Mouse (Mus musculus) lung, postnatal 0 days (tissue): Measurements from ENCODE around the gene Elp6. TPM values are rescaled to one million over a fixed set of nuclear protein-coding genes. Genes with fewer than 3 reads are reported as not detected.
"Not testable (repeated sequence)": the region's sequence is repeated elsewhere in the genome, so short reads cannot be mapped to it uniquely, and the experiment has no call there.

Experiments used
- ATAC-seq: fragments of 200-750 bp; cut with Nextera tagmentation; 2 replicates; pipeline ENCODE4 v1.8.0; 2017; ENCODE audit warnings: moderate library complexity
- DNase-seq: peaks from one replicate; pipeline ENCODE4 v3.0.0-alpha.2; 2016; ENCODE audit warnings: low spot score
- H3K27ac ChIP-seq: fragments of 300-500 bp; sonication (generic); 2 replicates; pipeline ENCODE4 v1.5.1; 2014; ENCODE audit warnings: antibody characterized with exemption, mild to moderate bottlenecking, low read length, mixed read lengths
- H3K27me3 ChIP-seq: fragments of 300-500 bp; sonication (generic); replicated peaks from 2 replicates; pipeline ENCODE4 v1.6.1; 2014; ENCODE audit warnings: low read length, mixed read lengths; ENCODE audit not compliant: insufficient read depth
- H3K36me3 ChIP-seq: fragments of 300-500 bp; sonication (generic); 2 replicates; pipeline ENCODE4 v1.6.1; 2014; ENCODE audit warnings: low read length, mixed read lengths; ENCODE audit not compliant: insufficient read depth
- H3K4me1 ChIP-seq: fragments of 300-500 bp; sonication (generic); 2 replicates; pipeline ENCODE4 v1.6.1; 2014; ENCODE audit warnings: antibody characterized with exemption, low read depth, low read length, mixed read lengths; ENCODE audit not compliant: insufficient read depth
- H3K4me2 ChIP-seq: fragments of 300-500 bp; sonication (generic); replicated peaks from 2 replicates; pipeline ENCODE4 v1.6.1; 2014; ENCODE audit warnings: low read depth, mild to moderate bottlenecking, low read length, moderate library complexity, mixed read lengths
- H3K4me3 ChIP-seq: fragments of 300-500 bp; sonication (generic); 2 replicates; pipeline ENCODE4 v1.5.1; 2014; ENCODE audit warnings: low read depth, low read length
- H3K9ac ChIP-seq: fragments of 300-500 bp; sonication (generic); replicated peaks from 2 replicates; pipeline ENCODE4 v1.6.1; 2014; ENCODE audit warnings: low read depth, mild to moderate bottlenecking
- H3K9me3 ChIP-seq: fragments of 300-500 bp; sonication (generic); 2 replicates; pipeline ENCODE4 v1.6.1; 2016; ENCODE audit warnings: low read length, mixed read lengths
- CTCF ChIP-seq: IDR thresholded peaks from 2 replicates; pipeline ENCODE4 v1.5.1; 2016; ENCODE audit warnings: antibody characterized with exemption, mild to moderate bottlenecking
- EP300 ChIP-seq: IDR thresholded peaks from 2 replicates; pipeline ENCODE4 v1.6.1; 2016; ENCODE audit warnings: antibody characterized with exemption, mild to moderate bottlenecking, control low read depth
- WGBS: fragments of 180-500 bp; shearing (Covaris S2); extraction: QIAGEN DNeasy Blood & Tissue Kit; methylation state at CpG from one replicate; pipeline ENCODE4 v1.1.7; 2014; 5-methylcytosine and 5-hydroxymethylcytosine counted together
- polyA plus RNA-seq: library from polyadenylated mRNA; unstranded; fragments of >200 nt; fragmentation: Nextera tagmentation; extraction: Ambion mirVana; gene quantifications from 2 replicates; pipeline ENCODE4 v1.2.1, GENCODE M21; 2015

Gene Elp6
- polyA plus RNA-seq, 1 experiment from 2014 or later, result 6.9 TPM

GRCm38 (mm10) chr9:110324181-110324580 is 19.2 kb downstream of the Elp6 start:
- H3K27me3 ChIP-seq, result no peaks in the 10 kb centered on the region
- ATAC-seq, result no peak
- no peaks in the 10 kb centered on the region for H3K36me3 ChIP-seq
- no peaks in the 10 kb centered on the region for H3K4me1 ChIP-seq
- no peak for DNase-seq
- H3K9me3 ChIP-seq, result no peaks in the 10 kb centered on the region
- no peak overlapping the region for H3K4me2 ChIP-seq
- H3K4me3 ChIP-seq, result no peak overlapping the region
- TF ChIP-seq EP300 (no peak), CTCF (no peak)
- 85% methylated on average over 1 of the region's 1 CpGs for WGBS
- no peak overlapping the region for H3K27ac ChIP-seq
- H3K9ac ChIP-seq, result no peak overlapping the region

GRCm38 (mm10) chr9:110328178-110328577 is 23.2 kb downstream of the Elp6 start:
- H3K27ac ChIP-seq, result no peak overlapping the region
- no peaks in the 10 kb centered on the region for H3K27me3 ChIP-seq
- WGBS, result 62% methylated on average over 2 of the region's 2 CpGs
- no peak overlapping the region for H3K4me2 ChIP-seq
- no peaks in the 10 kb centered on the region for H3K9me3 ChIP-seq
- H3K4me1 ChIP-seq, result no peaks in the 10 kb centered on the region
- no peak for ATAC-seq
- TF ChIP-seq CTCF (no peak), EP300 (no peak)
- no peak for DNase-seq
- H3K4me3 ChIP-seq, result no peak overlapping the region
- no peak overlapping the region for H3K9ac ChIP-seq
- no peaks in the 10 kb centered on the region for H3K36me3 ChIP-seq

- H3K27ac ChIP-seq, result no peak overlapping the region
- TF ChIP-seq EP300 (no peak), CTCF (no peak)
- no peaks in the 10 kb centered on the region for H3K4me1 ChIP-seq
- no peaks in the 10 kb centered on the region for H3K27me3 ChIP-seq
- no peak overlapping the region for H3K4me2 ChIP-seq
- no peak for DNase-seq
- no peak for ATAC-seq
- no peak overlapping the region for H3K4me3 ChIP-seq
- no peaks in the 10 kb centered on the region for H3K36me3 ChIP-seq
- no peaks in the 10 kb centered on the region for H3K9me3 ChIP-seq
- no peak overlapping the region for H3K9ac ChIP-seq
- 34% methylated on average over 5 of the region's 5 CpGs for WGBS
These were observed 24.1 kb downstream of the Elp6 start for GRCm38 (mm10) chr9:110328946-110329630.

- no peak overlapping the region for H3K4me2 ChIP-seq
- H3K9ac ChIP-seq, result no peak overlapping the region
- no peak overlapping the region for H3K4me3 ChIP-seq
- no peaks in the 10 kb centered on the region for H3K36me3 ChIP-seq
- no peaks in the 10 kb centered on the region for H3K27me3 ChIP-seq
- WGBS, result 56% methylated on average over 21 of the region's 21 CpGs
- TF ChIP-seq CTCF (no peak), EP300 (no peak)
- no peak overlapping the region for H3K27ac ChIP-seq
- H3K4me1 ChIP-seq, result no peaks in the 10 kb centered on the region
- DNase-seq (no peak), ATAC-seq (no peak)
- H3K9me3 ChIP-seq, result no peaks in the 10 kb centered on the region
These were observed 24.7 kb downstream of the Elp6 start for GRCm38 (mm10) chr9:110329655-110330054.

- DNase-seq, result no peak
- 26% methylated on average over 6 of the region's 6 CpGs for WGBS
- no peaks in the 10 kb centered on the region for H3K9me3 ChIP-seq
- no peak overlapping the region for H3K27ac ChIP-seq
- H3K9ac ChIP-seq, result no peak overlapping the region
- H3K4me2 ChIP-seq, result no peak overlapping the region
- no peak for TF ChIP-seq CTCF
- no peak for TF ChIP-seq EP300
- no peaks in the 10 kb centered on the region for H3K4me1 ChIP-seq
- H3K27me3 ChIP-seq, result no peaks in the 10 kb centered on the region
- no peak for ATAC-seq
- no peaks in the 10 kb centered on the region for H3K36me3 ChIP-seq
- H3K4me3 ChIP-seq, result no peak overlapping the region
These were observed 25.4 kb downstream of the Elp6 start for GRCm38 (mm10) chr9:110330341-110330740.

GRCm38 (mm10) chr9:110330913-110331312 is 25.9 kb downstream of the Elp6 start:
- not testable (repeated sequence) for H3K9me3 ChIP-seq, DNase-seq, ATAC-seq, H3K27ac ChIP-seq, H3K36me3 ChIP-seq, H3K4me3 ChIP-seq, H3K9ac ChIP-seq, H3K4me1 ChIP-seq, H3K4me2 ChIP-seq, H3K27me3 ChIP-seq
- WGBS, result 85% methylated on average over 4 of the region's 5 CpGs
